Mouse (Mus musculus): Measurements from ENCODE around the gene Clcn7. TPM values are rescaled to one million over a fixed set of nuclear protein-coding genes. Genes with fewer than 3 reads are reported as not detected.

The Clcn7 gene
- polyA plus RNA-seq (2017; shearing (Covaris generic)), result 10 to 100 TPM; 32.2 to 36.1 TPM

DNA sequence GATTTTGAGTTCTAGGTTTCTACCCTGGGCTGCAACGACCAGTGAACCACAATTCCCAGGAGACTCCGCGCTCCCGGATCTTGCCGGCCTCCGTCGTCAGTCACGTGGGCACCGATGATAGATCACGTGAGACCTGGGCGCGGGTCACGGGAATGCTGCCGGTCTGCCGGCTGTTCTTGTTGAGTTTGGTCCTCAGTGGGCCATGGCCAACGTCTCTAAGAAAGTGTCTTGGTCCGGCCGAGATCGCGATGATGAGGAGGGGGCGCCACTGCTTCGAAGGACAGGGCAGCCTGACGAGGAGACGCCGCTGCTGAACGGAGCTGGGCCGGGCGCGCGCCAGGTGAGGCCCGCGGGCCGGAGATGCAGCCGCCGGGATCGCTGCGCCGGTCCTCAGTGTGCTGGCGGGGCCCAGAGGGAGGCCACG is at the start of gene Clcn7:
Clcn7 (plus strand) TSS at position 117 of the 424 bp plus-strand sequence.

DNA sequence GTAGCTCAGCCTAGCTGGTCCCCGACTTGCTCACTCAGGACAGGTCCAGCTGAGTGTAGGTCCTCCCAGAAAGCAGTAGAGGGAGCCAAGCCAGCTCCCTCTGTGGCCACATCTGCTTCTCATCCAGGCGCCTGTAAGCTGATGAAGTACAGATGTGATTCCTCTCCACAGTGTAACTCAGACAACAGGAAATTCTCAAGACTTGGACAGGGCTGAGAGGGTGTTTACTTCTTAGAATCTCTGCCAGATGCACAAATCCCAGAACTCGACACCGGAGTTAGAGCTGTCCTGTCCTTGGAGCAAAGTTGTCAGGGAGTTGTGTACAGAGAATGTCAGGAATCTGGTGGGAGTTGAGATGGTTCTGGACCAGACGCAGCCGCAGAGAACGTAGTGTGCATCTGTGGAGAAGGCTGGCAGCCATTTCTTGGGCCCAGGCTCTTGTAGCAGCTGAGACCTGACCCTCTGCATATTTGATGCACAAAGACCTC is 49.7 kb upstream of the Clcn7 start, which contains the start of gene Tmem204:
Tmem204 (minus strand) TSS at position 148 of the 488 bp plus-strand sequence.

DNA sequence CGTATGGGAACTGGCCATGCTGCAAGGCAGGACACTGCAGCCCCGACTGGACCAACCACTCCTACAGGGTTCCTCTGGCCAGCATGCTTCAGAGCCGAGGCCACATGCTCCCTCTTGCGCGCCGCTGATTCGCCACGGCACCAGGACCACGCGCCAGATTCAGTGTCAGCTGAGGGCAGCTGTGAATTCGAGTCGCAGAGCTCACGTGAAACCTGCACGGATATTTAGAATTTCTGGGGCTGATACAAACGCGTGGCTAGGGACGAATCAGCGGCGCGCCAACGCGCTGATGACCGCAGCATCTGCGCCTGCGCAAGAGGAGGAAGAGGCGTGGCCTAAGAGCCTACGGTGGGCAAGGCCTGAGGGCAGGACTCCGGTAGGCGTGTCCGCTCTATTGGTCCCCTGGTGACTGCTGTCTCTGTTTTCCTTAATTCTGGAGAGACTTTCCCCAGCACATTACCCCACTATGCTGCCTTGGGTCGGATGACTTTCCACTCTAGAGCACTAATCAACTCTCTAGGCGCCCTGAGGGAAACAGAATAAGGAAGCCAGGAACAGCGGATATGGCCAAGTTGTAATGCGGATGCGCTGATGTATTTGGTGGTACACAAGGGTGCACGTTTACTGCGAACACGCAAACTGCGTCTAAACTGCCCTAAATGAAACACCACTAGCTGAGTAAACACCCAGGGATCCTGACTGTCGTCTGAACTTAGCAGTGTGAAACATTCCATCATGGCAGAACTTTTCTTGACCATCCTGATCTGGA is 17.3 kb upstream of the Clcn7 start, which contains the start of gene Telo2:
Telo2 (minus strand) TSS at position 304 of the 769 bp plus-strand sequence.

DNA sequence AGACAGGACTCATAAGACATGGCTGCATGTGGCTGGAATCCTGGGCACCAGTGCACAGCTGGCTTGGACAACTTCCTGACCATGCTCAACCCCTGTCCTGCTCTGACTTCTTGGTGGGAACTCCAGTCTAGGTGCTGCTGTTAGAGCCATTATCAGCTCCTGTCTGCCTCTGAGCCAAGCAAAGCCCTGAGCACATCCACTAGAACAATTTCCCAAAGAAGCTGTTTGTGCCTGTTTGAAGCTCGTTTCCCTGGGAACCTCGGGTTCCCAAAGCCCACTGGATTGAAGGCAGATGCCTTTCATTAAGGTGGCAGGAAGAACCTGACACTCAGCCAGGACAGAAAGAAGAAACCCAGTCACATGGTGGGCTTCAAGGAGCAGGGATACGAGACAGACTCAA is 12.8 kb upstream of the Clcn7 start, which contains the start of gene Ptx4:
Ptx4 (plus strand) TSS at position 355 of the 400 bp plus-strand sequence.

DNA sequence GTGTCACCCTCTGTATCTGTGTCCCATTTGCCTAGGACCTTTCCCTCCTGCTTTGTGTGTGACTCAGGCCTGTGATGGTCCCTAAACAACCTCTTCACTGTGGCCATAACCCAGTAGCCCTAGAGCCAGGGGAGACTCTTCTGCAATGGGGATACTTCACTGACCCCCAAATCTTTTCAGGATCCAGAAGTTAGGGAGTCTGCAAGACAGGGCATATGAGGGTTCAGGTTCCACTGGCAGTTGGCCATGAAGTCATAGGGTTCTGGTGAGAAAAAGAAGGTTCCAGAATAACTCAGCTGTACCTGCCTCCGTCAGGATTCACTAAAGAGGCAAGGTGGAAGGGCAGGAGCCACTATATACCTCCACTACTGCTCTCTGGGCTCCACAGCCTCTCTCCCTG is 29.0 kb downstream of the Clcn7 start, which contains the start of gene Ccdc154:
Ccdc154 (plus strand) TSS at position 301 of the 400 bp plus-strand sequence.

DNA sequence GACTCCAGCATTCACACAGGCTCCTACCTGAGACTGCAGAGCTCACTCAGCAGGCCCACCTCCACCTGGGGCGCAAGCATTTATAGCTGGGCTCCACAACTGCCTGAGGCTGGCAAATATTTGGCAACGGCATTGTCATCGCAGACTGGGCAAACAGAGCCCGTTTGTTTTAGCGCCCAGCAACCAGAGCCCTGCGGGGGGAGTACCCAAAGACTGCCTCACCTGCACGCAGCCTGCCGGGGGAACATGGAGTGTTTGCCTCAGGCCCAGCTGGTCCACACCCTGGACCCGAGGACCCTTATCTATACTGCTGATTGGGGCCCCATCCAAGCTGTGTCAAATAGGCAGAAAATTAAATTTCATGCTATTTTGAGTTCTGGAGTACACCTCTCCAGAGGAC is 42.2 kb downstream of the Clcn7 start, which contains the start of gene Gm38655:
Gm38655 (minus strand) TSS at position 61 of the 400 bp plus-strand sequence.

DNA sequence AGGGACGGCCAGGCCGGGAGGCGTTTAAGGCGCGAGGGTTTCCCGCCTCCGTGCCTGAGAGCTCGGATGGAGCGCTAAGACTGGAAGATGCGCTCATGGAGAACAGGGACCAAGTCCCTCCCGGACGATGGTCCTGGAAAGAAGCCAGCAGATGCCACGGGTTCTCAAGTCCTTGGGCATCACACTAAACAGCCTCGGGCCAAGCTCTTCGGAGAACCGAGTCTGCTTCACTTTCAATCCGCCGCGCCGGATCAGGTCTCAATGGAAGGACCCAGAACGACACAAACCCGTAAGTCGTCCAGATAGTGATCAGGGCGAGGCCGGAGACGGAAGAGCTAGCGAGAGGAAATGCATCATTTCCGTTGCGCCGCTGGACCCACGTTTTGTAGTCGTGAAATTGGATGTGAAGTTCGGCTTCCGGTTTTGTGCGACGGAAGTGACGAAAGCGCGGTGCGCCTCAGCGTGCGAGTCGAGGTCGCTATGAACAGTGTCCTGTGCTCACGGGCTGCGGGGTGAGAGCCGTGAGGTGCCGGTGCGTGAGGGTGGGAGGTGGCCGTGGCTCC is 51.0 kb downstream of the Clcn7 start, which contains the start of gene BC003965:
BC003965 (plus strand) TSS at position 426 of the 563 bp plus-strand sequence.

DNA sequence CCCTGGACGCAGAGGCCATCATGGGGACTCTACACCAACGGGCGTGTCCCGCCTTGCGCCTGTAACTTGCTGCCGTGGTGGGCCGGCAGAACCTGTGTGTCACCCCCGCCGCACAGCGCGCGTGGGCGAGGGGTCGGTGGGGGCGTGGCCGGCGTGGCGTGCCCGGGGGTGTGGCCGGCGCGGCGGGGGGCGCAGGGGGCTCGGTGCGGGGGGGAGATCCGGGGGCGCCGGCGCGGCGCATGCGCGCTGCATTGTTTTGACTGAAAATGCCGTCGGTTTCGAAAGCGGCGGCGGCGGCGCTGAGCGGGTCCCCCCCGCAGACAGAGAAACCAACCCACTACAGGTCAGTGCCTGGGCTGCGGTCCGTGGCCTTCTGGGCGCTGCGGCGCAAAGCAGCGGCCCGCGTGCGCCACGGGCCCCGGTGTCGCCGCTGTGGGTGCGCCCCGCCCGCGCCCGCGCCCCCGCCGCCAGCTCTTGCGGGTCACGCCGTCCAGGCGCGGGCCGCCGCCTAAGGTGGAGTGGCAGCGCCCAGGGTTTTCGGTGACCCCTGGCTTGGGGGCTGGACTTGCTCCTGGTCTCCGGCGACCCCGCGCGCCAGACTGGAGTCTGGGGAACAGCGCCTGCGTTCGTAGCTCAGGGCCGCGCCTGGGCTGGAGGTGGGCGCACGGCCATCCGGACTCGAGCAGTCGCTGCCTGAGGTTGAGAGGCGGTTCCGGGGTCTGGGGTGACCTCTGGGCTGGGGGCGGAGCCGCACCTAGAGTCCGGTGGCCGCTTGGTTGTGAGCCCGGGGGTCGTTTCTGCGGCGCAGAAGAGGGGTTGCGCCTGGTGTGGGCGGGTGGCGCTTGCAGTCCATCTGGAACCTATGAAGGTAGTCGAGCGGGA is 55.2 kb downstream of the Clcn7 start, which contains the start of gene Unkl:
Unkl (plus strand) TSS at position 248 of the 882 bp plus-strand sequence.

Other genes starting within 250 kb of the Clcn7 start
- gene Nubp2, start 247.0 kb upstream of the Clcn7 start, polyA plus RNA-seq (2017; shearing (Covaris generic)), result 100 to 1,000 TPM in 1 of 2 experiments, 10 to 100 TPM in 1; 98.2 to 103 TPM
- 10 to 100 TPM; 64.7 to 65.4 TPM for gene Spsb3, start 246.7 kb upstream of the Clcn7 start, polyA plus RNA-seq (2017; shearing (Covaris generic))
- gene Eme2, start 238.3 kb upstream of the Clcn7 start, polyA plus RNA-seq (2017; shearing (Covaris generic)), result 10 to 100 TPM; 45.4 to 49.2 TPM
- 10 to 100 TPM; 75.4 to 84.7 TPM for gene Mrps34, start 238.3 kb upstream of the Clcn7 start, polyA plus RNA-seq (2017; shearing (Covaris generic))
- 10 to 100 TPM; 41.3 to 53.5 TPM for gene Nme3, start 236.9 kb upstream of the Clcn7 start, polyA plus RNA-seq (2017; shearing (Covaris generic))
- gene Mapk8ip3, start 196.4 kb upstream of the Clcn7 start, polyA plus RNA-seq (2017; shearing (Covaris generic)), result 10 to 100 TPM; 47.9 to 60.0 TPM
- gene Jpt2, start 172.7 kb upstream of the Clcn7 start, polyA plus RNA-seq (2017; shearing (Covaris generic)), result 10 to 100 TPM; 25.0 to 31.5 TPM
- gene Cramp1l, start 117.6 kb upstream of the Clcn7 start, polyA plus RNA-seq (2017; shearing (Covaris generic)), result 10 to 100 TPM in 1 of 2 experiments, 1 to 10 TPM in 1; 8.2 to 10.2 TPM
- gene Ift140, start 117.3 kb upstream of the Clcn7 start, polyA plus RNA-seq (2017; shearing (Covaris generic)), result 10 to 100 TPM; 20.7 to 27.0 TPM
- 1 to 10 TPM; 1.6 to 1.7 TPM for gene Tmem204, start 49.8 kb upstream of the Clcn7 start, polyA plus RNA-seq (2017; shearing (Covaris generic))
- 10 to 100 TPM; 27.2 to 36.5 TPM for gene Telo2, start 17.4 kb upstream of the Clcn7 start, polyA plus RNA-seq (2017; shearing (Covaris generic))
- 1 to 10 TPM in 1 of 2 experiments, not detected in 1; 3.6 TPM for gene Ptx4, start 12.6 kb upstream of the Clcn7 start, polyA plus RNA-seq (2017; shearing (Covaris generic))
- under 1 TPM in 1 of 2 experiments, not detected in 1; 0.47 TPM for gene Ccdc154, start 29.1 kb downstream of the Clcn7 start, polyA plus RNA-seq (2017; shearing (Covaris generic))
- gene Gm38655, start 42.1 kb downstream of the Clcn7 start, polyA plus RNA-seq (2017; shearing (Covaris generic)), result not detected
- 10 to 100 TPM; 27.3 to 34.1 TPM for gene BC003965, start 51.2 kb downstream of the Clcn7 start, polyA plus RNA-seq (2017; shearing (Covaris generic))
- gene Unkl, start 55.0 kb downstream of the Clcn7 start, polyA plus RNA-seq (2017; shearing (Covaris generic)), result 10 to 100 TPM; 40.2 to 46.5 TPM
- gene Gnptg, start 106.7 kb downstream of the Clcn7 start, polyA plus RNA-seq (2017; shearing (Covaris generic)), result 100 to 1,000 TPM in 1 of 2 experiments, 10 to 100 TPM in 1; 92.8 to 106 TPM
- 10 to 100 TPM; 45.7 to 51.8 TPM for gene Tsr3, start 106.8 kb downstream of the Clcn7 start, polyA plus RNA-seq (2017; shearing (Covaris generic))
- 10 to 100 TPM; 18.0 to 45.5 TPM for gene Baiap3, start 123.0 kb downstream of the Clcn7 start, polyA plus RNA-seq (2017; shearing (Covaris generic))
- gene Ube2i, start 141.2 kb downstream of the Clcn7 start, polyA plus RNA-seq (2017; shearing (Covaris generic)), result 100 to 1,000 TPM; 561 to 579 TPM
- gene Prss34, start 165.0 kb downstream of the Clcn7 start, polyA plus RNA-seq (2017; shearing (Covaris generic)), result 1 to 10 TPM in 1 of 2 experiments, under 1 TPM in 1; 0.13 to 2.9 TPM
- gene Prss28, start 175.3 kb downstream of the Clcn7 start, polyA plus RNA-seq (2017; shearing (Covaris generic)), result not detected
- gene Prss29, start 185.3 kb downstream of the Clcn7 start, polyA plus RNA-seq (2017; shearing (Covaris generic)), result not detected
- gene Tpsab1, start 212.2 kb downstream of the Clcn7 start, polyA plus RNA-seq (2017; shearing (Covaris generic)), result 1 to 10 TPM in 1 of 2 experiments, under 1 TPM in 1; 0.33 to 5.1 TPM
- not detected for gene Tpsb2, start 232.9 kb downstream of the Clcn7 start, polyA plus RNA-seq (2017; shearing (Covaris generic))
- gene Tpsg1, start 235.9 kb downstream of the Clcn7 start, polyA plus RNA-seq (2017; shearing (Covaris generic)), result not detected

Data from inflammation-experienced regulatory T-cells (primary cell).